Mouse (Mus musculus): ENCODE results near the gene Ugt1a6b. TPM values are rescaled to one million over a fixed set of nuclear protein-coding genes. Genes with fewer than 3 reads are reported as not detected.
"Not testable (repeated sequence)": the region's sequence is repeated elsewhere in the genome, so short reads cannot be mapped to it uniquely, and the experiment has no call there.

The Ugt1a6b gene
- polyA plus RNA-seq, 1 experiment = 8.5 TPM

GRCm38 (mm10) chr1:88104667-88105430 lies 1.8 kb downstream of the Ugt1a6b start:
- peak overlapping the region; percentile 42 for H3K27ac ChIP-seq (ENCODE audit: insufficient read depth, low read depth, low read length)
- H3K4me3 ChIP-seq (ENCODE audit: insufficient read depth, low read depth, low read length) = no peak overlapping the region
- H3K36me3 ChIP-seq (ENCODE audit: control insufficient read depth, insufficient read depth, low read length) = no peaks in the 10 kb centered on the region
- peaks cover 13% of the 10 kb centered on the region; the same call in 1 of the 2 replicates for H3K4me1 ChIP-seq (ENCODE audit: control insufficient read depth, insufficient read depth, low read length)
- TF ChIP-seq CTCF (conservative IDR thresholded peaks at IDR 0.05; ENCODE audit: insufficient read depth, insufficient read length, low read depth, low read length) (no peak), POLR2A (IDR thresholded peaks at IDR 0.05; ENCODE audit: low read depth, low read length) (no peak)
- H3K27me3 ChIP-seq (replicated peaks; ENCODE audit: control insufficient read depth, insufficient read depth, low read length) = no peaks in the 10 kb centered on the region
- no peak for DNase-seq
- 100% methylated on average over 1 of the region's 1 CpGs for WGBS

DNA sequence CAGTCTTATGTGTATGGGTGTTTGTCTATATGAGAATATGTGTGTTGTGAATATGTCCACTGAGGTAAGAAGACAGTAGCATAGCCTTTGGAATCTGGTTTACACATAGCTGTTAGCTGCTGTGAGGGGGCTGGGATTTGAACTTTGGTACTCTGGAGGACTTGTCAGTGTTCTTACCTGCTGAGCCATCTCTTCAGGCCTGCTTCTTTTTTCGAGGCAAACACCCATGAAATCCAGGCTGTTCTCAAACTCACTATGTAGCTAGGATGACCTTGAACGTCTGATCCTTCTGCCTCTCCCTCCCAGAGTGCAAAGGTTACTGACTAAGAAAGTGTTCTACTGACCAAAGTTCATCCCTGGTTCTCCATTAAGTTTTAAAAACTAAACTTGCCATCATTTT lies 2.6 kb downstream of the Ugt1a6b start:
- TF ChIP-seq POLR2A (IDR thresholded peaks at IDR 0.05; ENCODE audit: low read depth, low read length) (no peak), CTCF (conservative IDR thresholded peaks at IDR 0.05; ENCODE audit: insufficient read depth, insufficient read length, low read depth, low read length) (no peak)
- no peaks in the 10 kb centered on the region for H3K27me3 ChIP-seq (replicated peaks; ENCODE audit: control insufficient read depth, insufficient read depth, low read length)
- peak overlapping the region; percentile 56; the same call in 1 of the 2 replicates for H3K27ac ChIP-seq (ENCODE audit: insufficient read depth, low read depth, low read length)
- WGBS = 39% methylated on average over 2 of the region's 2 CpGs
- peaks cover 13% of the 10 kb centered on the region; the same call in 1 of the 2 replicates for H3K4me1 ChIP-seq (ENCODE audit: control insufficient read depth, insufficient read depth, low read length)
- no peak overlapping the region for H3K4me3 ChIP-seq (ENCODE audit: insufficient read depth, low read depth, low read length)
- peak; percentile 91 for DNase-seq
- no peaks in the 10 kb centered on the region for H3K36me3 ChIP-seq (ENCODE audit: control insufficient read depth, insufficient read depth, low read length)

DNA sequence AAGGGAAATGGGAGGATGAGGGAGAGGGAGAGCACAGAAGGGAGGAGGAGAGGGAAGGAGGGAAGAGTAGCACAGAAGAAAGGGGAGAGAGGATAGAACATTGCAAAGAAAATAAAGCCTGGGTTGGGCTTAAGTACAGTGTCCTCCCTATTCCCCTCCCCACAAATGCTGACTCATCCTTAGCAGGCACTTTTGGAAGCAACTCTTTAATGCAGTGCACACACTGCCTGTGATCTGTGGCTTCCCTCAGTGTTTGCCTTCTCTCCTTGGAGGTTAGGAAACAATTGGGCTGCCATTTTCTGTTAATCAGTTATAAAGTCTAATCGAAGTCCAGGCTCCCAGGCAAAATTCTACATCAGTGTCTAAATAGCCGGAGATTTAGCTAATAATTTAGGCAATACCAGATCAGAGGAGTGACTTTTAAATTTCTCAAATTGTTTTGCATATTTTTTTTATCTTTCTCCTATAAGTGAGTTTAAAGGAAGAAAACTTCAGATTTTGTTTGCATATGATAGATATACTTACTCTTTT lies 6.0 kb downstream of the Ugt1a6b start:
- WGBS = 25% methylated on average over 2 of the region's 2 CpGs

GRCm38 (mm10) chr1:88109604-88110003 lies 6.6 kb downstream of the Ugt1a6b start:
- DNase-seq; H3K4me3 ChIP-seq (ENCODE audit: insufficient read depth, low read depth, low read length); H3K4me1 ChIP-seq (ENCODE audit: control insufficient read depth, insufficient read depth, low read length); H3K27me3 ChIP-seq (replicated peaks; ENCODE audit: control insufficient read depth, insufficient read depth, low read length); H3K36me3 ChIP-seq (ENCODE audit: control insufficient read depth, insufficient read depth, low read length): not testable (repeated sequence)
- H3K27ac ChIP-seq (ENCODE audit: insufficient read depth, low read depth, low read length) = peak overlapping the region; percentile 97
- 33% methylated on average over 2 of the region's 2 CpGs for WGBS

More for the DNA sequence above, 6.0 kb downstream of the Ugt1a6b start:
- Histone ChIP-seq H3K4me1 (ENCODE audit: control insufficient read depth, insufficient read depth, low read length) (peaks cover 12% of the 10 kb centered on the region; the same call in 1 of the 2 replicates), H3K27ac (ENCODE audit: insufficient read depth, low read depth, low read length) (peak overlapping the region; percentile 68; the same call in 1 of the 2 replicates)
- H3K4me3 ChIP-seq (ENCODE audit: insufficient read depth, low read depth, low read length); H3K36me3 ChIP-seq (ENCODE audit: control insufficient read depth, insufficient read depth, low read length); H3K27me3 ChIP-seq (replicated peaks; ENCODE audit: control insufficient read depth, insufficient read depth, low read length): not testable (repeated sequence)
- peak; percentile 73 for DNase-seq

- 83% methylated on average over 6 of the region's 6 CpGs for WGBS
- H3K4me1 ChIP-seq (ENCODE audit: control insufficient read depth, insufficient read depth, low read length); H3K27me3 ChIP-seq (replicated peaks; ENCODE audit: control insufficient read depth, insufficient read depth, low read length); H3K36me3 ChIP-seq (ENCODE audit: control insufficient read depth, insufficient read depth, low read length); H3K4me3 ChIP-seq (ENCODE audit: insufficient read depth, low read depth, low read length): not testable (repeated sequence)
- H3K27ac ChIP-seq (ENCODE audit: insufficient read depth, low read depth, low read length) = peak overlapping the region; percentile 50
- DNase-seq = peak; percentile 66
Measured at GRCm38 (mm10) chr1:88112769-88113168, 9.7 kb downstream of the Ugt1a6b start.

GRCm38 (mm10) chr1:88120550-88120949 lies 17.5 kb downstream of the Ugt1a6b start:
- H3K36me3 ChIP-seq (ENCODE audit: control insufficient read depth, insufficient read depth, low read length); H3K27ac ChIP-seq (ENCODE audit: insufficient read depth, low read depth, low read length); DNase-seq; H3K4me3 ChIP-seq (ENCODE audit: insufficient read depth, low read depth, low read length); H3K27me3 ChIP-seq (replicated peaks; ENCODE audit: control insufficient read depth, insufficient read depth, low read length); H3K4me1 ChIP-seq (ENCODE audit: control insufficient read depth, insufficient read depth, low read length): not testable (repeated sequence)
- peak; percentile 29; the same call in 1 of the 2 replicates for TF ChIP-seq CTCF (conservative IDR thresholded peaks at IDR 0.05; ENCODE audit: insufficient read depth, insufficient read length, low read depth, low read length)
- 10% methylated on average over 4 of the region's 4 CpGs for WGBS

DNA sequence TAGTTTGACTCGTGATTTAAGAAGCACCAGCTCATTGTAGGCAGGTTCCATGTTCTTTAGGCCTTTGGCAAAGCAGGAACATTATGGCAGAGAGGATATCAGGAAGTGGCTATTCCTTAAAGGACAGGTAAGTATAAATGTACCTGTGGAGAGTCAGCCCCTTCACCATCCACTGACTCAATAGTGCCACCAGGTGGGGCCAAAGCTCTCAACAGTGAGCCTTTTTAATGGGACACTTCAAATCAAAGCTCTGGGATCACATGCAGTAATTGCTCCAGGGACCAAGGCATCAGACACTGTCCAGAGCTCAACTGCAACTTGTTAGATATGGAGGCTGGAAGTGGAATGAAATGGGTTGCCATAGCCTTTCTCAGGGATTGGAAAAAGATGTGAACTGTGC lies 18.5 kb downstream of the Ugt1a6b start:
- whole genome bisulfite sequencing = no CpG with 5 or more reads among the region's 1 CpGs
- peak; percentile 45; the same call in 1 of the 2 replicates for TF ChIP-seq CTCF (conservative IDR thresholded peaks at IDR 0.05; ENCODE audit: insufficient read depth, insufficient read length, low read depth, low read length)
- not testable (repeated sequence) for H3K27me3 ChIP-seq (replicated peaks; ENCODE audit: control insufficient read depth, insufficient read depth, low read length); H3K27ac ChIP-seq (ENCODE audit: insufficient read depth, low read depth, low read length); H3K4me3 ChIP-seq (ENCODE audit: insufficient read depth, low read depth, low read length); H3K4me1 ChIP-seq (ENCODE audit: control insufficient read depth, insufficient read depth, low read length); H3K36me3 ChIP-seq (ENCODE audit: control insufficient read depth, insufficient read depth, low read length)
- DNase-seq = peak; percentile 65
